Mouse (Mus musculus): ENCODE data around the gene Dpf3.

DNA sequence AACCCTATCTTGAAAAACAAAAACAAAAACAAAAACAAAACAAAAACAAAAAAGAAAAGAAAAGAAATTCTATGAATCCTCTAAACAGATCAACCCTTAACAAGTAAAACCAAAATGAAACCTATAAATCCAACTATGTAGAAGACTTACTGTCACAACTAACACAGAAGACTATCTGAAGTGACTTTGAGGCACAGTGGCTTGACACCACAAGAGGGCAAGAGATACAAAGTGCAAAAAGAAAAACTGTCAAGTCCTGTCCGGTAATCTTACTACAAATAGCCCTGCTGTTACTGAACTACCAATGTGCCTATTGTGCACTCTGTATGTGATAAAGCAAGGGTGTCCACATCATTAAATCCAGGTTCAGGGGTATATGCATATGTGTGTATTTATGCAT, 120.0 kb downstream of the Dpf3 start:
- TF ChIP-seq CTCF (IDR thresholded peaks at IDR 0.05; ENCODE audit: extremely low read depth, insufficient read depth, insufficient read length, insufficient replicate concordance): no peak
- TF ChIP-seq POLR2A (IDR thresholded peaks at IDR 0.05; ENCODE audit: low read depth, low read length): no peak
